Mouse (Mus musculus) kidney, adult 18-20 months (tissue): ENCODE measurements at regions not wholly inside any gene's neighbourhood (a gene's known extent, or its start where the extent isn't known, plus 50 kb on each side); places are given as distances from the start of the nearest gene placed in this dataset.

Experiments
- DNase-seq: peaks from one replicate; pipeline ENCODE4 v3.0.0; 2021

- no peak for DNase-seq
Observed at GRCm38 (mm10) chr15:13287878-13288277, 114.4 kb upstream of the Cdh6 start.

- no peak for DNase-seq
Observed at GRCm38 (mm10) chr15:13285355-13285754, 111.9 kb upstream of the Cdh6 start.

- no peak for DNase-seq
Observed at GRCm38 (mm10) chr15:13284219-13284618, 110.7 kb upstream of the Cdh6 start.

GRCm38 (mm10) chr15:13283106-13283505 is 109.6 kb upstream of the Cdh6 start:
- DNase-seq = no peak

GRCm38 (mm10) chr15:13276909-13277235 is 103.4 kb upstream of the Cdh6 start:
- DNase-seq = no peak

- DNase-seq = no peak
Observed at GRCm38 (mm10) chr15:13276225-13276908, 102.9 kb upstream of the Cdh6 start.

- peak; percentile 5 for DNase-seq
Observed at GRCm38 (mm10) chr15:13275326-13275725, 101.9 kb upstream of the Cdh6 start.

- no peak for DNase-seq
Observed at GRCm38 (mm10) chr15:13274366-13275067, 101.0 kb upstream of the Cdh6 start.

- DNase-seq = no peak
Observed at GRCm38 (mm10) chr15:13246053-13246696, 72.7 kb upstream of the Cdh6 start.

GRCm38 (mm10) chr15:13244306-13244705 is 70.8 kb upstream of the Cdh6 start:
- DNase-seq = no peak

- no peak for DNase-seq
Observed at GRCm38 (mm10) chr15:13243561-13243960, 70.1 kb upstream of the Cdh6 start.

GRCm38 (mm10) chr15:13240931-13241330 is 67.5 kb upstream of the Cdh6 start:
- DNase-seq = no peak

GRCm38 (mm10) chr15:13236869-13237507 is 63.5 kb upstream of the Cdh6 start:
- no peak for DNase-seq

- no peak for DNase-seq
Observed at GRCm38 (mm10) chr15:13232567-13233259, 59.2 kb upstream of the Cdh6 start.

GRCm38 (mm10) chr15:13231550-13231949 is 58.1 kb upstream of the Cdh6 start:
- no peak for DNase-seq

GRCm38 (mm10) chr15:13228125-13228524 is 54.6 kb upstream of the Cdh6 start:
- no peak for DNase-seq
